Mouse (Mus musculus) heart, postnatal 0 days (tissue): ENCODE measurements around the gene Csf1.

ENCODE experiments used
- CTCF ChIP-seq: IDR thresholded peaks from 2 replicates; pipeline ENCODE4 v1.5.1; 2016; ENCODE audit warnings: antibody characterized with exemption, control low read depth, low read depth
- EP300 ChIP-seq: IDR thresholded peaks from 2 replicates; pipeline ENCODE4 v1.6.1; 2016; ENCODE audit warnings: antibody characterized with exemption, low read depth

GRCm38 (mm10) chr3:107741387-107741786, 18.9 kb downstream of the Csf1 start:
- TF ChIP-seq CTCF (no peak), EP300 (no peak)
